Mouse (Mus musculus) myocyte (in vitro differentiated cells): ENCODE measurements at regions not wholly inside any gene's neighbourhood (a gene's known extent, or its start where the extent isn't known, plus 50 kb on each side); places are given as distances from the start of the nearest gene placed in this dataset.

Source experiments
- H3K27me3 ChIP-seq: one replicate; pipeline ENCODE4 v1.6.1; 2011; ENCODE audit not compliant: control insufficient read depth, insufficient read depth, insufficient read length
- H3K36me3 ChIP-seq: one replicate; pipeline ENCODE4 v1.6.1; 2011; ENCODE audit not compliant: control insufficient read depth, insufficient read depth
- H3K4me2 ChIP-seq: one replicate; pipeline ENCODE4 v1.6.1; 2011; ENCODE audit warnings: low read depth, control low read depth
- H3K4me3 ChIP-seq: one replicate; pipeline ENCODE4 v1.5.1; 2011; ENCODE audit warnings: mild to moderate bottlenecking, control low read depth, moderate library complexity
- H3K79me2 ChIP-seq: one replicate; pipeline ENCODE4 v1.6.1; 2011; ENCODE audit not compliant: control insufficient read depth, insufficient read depth
- H3ac ChIP-seq: one replicate; pipeline ENCODE4 v1.6.1; 2011; ENCODE audit not compliant: control insufficient read depth, insufficient read length
- CEBPB ChIP-seq: IDR thresholded peaks from 2 replicates; pipeline ENCODE4 v1.6.1; 2011; ENCODE audit warnings: mild to moderate bottlenecking, moderate library complexity; ENCODE audit not compliant: poor library complexity, insufficient read depth, severe bottlenecking
- E2F4 ChIP-seq: IDR thresholded peaks from one replicate; pipeline ENCODE4 v1.6.1; 2011; ENCODE audit warnings: mild to moderate bottlenecking, control low read depth, moderate library complexity; ENCODE audit not compliant: insufficient read depth
- MAX ChIP-seq: IDR thresholded peaks from one replicate; pipeline ENCODE4 v1.6.1; 2011; ENCODE audit warnings: low read depth, mild to moderate bottlenecking, control low read depth
- MYOD1 ChIP-seq, 3 experiments: IDR thresholded peaks; one replicate each; pipeline ENCODE4 v1.6.1; 2011; ENCODE audit warnings: control low read depth in 2 of 3, low read depth in 2 of 3, mild to moderate bottlenecking in 2 of 3, moderate library complexity in 1 of 3; ENCODE audit not compliant: insufficient read length in 2 of 3, control insufficient read depth in 1 of 3
- MYOG ChIP-seq, 3 experiments: IDR thresholded peaks; one replicate each; pipeline ENCODE4 v1.6.1; 2011; ENCODE audit warnings: control low read depth in 2 of 3, low read depth in 2 of 3, mild to moderate bottlenecking in 2 of 3; ENCODE audit not compliant: insufficient read length in 2 of 3, control insufficient read depth in 1 of 3, insufficient read depth in 1 of 3
- POLR2A ChIP-seq: IDR thresholded peaks from one replicate; pipeline ENCODE4 v1.6.1; 2011; ENCODE audit warnings: low read depth, mild to moderate bottlenecking, control low read depth, moderate library complexity; ENCODE audit not compliant: insufficient read length
- POLR2AphosphoS2 ChIP-seq: IDR thresholded peaks from one replicate; pipeline ENCODE4 v1.6.1; 2011; ENCODE audit warnings: low read depth, control low read depth; ENCODE audit not compliant: insufficient read length
- REST ChIP-seq: IDR thresholded peaks from one replicate; pipeline ENCODE4 v1.6.1; 2011; ENCODE audit warnings: mild to moderate bottlenecking, control low read depth, moderate library complexity; ENCODE audit not compliant: insufficient read depth, insufficient read length
- SRF ChIP-seq: IDR thresholded peaks from one replicate; pipeline ENCODE4 v1.6.1; 2011; ENCODE audit warnings: low read depth; ENCODE audit not compliant: control insufficient read depth, insufficient read length
- TCF12 ChIP-seq: IDR thresholded peaks from one replicate; pipeline ENCODE4 v1.6.1; 2011; ENCODE audit warnings: mild to moderate bottlenecking, control low read depth; ENCODE audit not compliant: poor library complexity, insufficient read depth, severe bottlenecking
- TCF3 ChIP-seq: IDR thresholded peaks from one replicate; pipeline ENCODE4 v1.6.1; 2011; ENCODE audit warnings: low read depth, control low read depth; ENCODE audit not compliant: insufficient read length
- USF1 ChIP-seq: IDR thresholded peaks from one replicate; pipeline ENCODE4 v1.6.1; 2011; ENCODE audit warnings: low read depth, mild to moderate bottlenecking, control low read depth, moderate library complexity

GRCm38 (mm10) chr2:12729251-12729650 lies 194.6 kb upstream of the Pter start:
- no peaks in the 10 kb centered on the region for H3K36me3 ChIP-seq
- no peaks in the 10 kb centered on the region for H3K27me3 ChIP-seq
- H3ac ChIP-seq, result no peak overlapping the region
- no peak overlapping the region for H3K4me3 ChIP-seq
- no peak overlapping the region for H3K4me2 ChIP-seq
- no peaks in the 10 kb centered on the region for H3K79me2 ChIP-seq
- TF ChIP-seq MYOG (IDR thresholded peaks at IDR 0.05; ENCODE audit: control insufficient read depth in 1 of 3, insufficient read depth in 1 of 3, insufficient read length in 2 of 3, low read depth in 2 of 3) (no peak), TCF12 (no peak), E2F4 (no peak), POLR2A (no peak), SRF (no peak), REST (no peak), USF1 (no peak), CEBPB (no peak), MAX (no peak)

GRCm38 (mm10) chr2:12737140-12737539 lies 186.7 kb upstream of the Pter start:
- H3K36me3 ChIP-seq, result no peaks in the 10 kb centered on the region
- H3K27me3 ChIP-seq, result no peaks in the 10 kb centered on the region
- TF ChIP-seq MYOD1 (IDR thresholded peaks at IDR 0.05; ENCODE audit: control insufficient read depth in 1 of 3, insufficient read length in 2 of 3, low read depth in 2 of 3) (peak in 2 of 3 experiments; percentile 48 to 58), SRF (no peak), POLR2AphosphoS2 (no peak), POLR2A (no peak), E2F4 (no peak), USF1 (peak; percentile 3), TCF3 (no peak), TCF12 (no peak), MAX (no peak), MYOG (IDR thresholded peaks at IDR 0.05; ENCODE audit: control insufficient read depth in 1 of 3, insufficient read depth in 1 of 3, insufficient read length in 2 of 3, low read depth in 2 of 3) (peak in 2 of 3 experiments; percentile 42 to 48), REST (no peak), CEBPB (no peak)
- no peak overlapping the region for H3K4me3 ChIP-seq
- no peaks in the 10 kb centered on the region for H3K79me2 ChIP-seq
- H3ac ChIP-seq, result no peak overlapping the region
- H3K4me2 ChIP-seq, result peak overlapping the region; percentile 36

GRCm38 (mm10) chr2:12746856-12747255 lies 177.0 kb upstream of the Pter start:
- no peak overlapping the region for H3ac ChIP-seq
- TF ChIP-seq POLR2AphosphoS2 (no peak), MAX (no peak), E2F4 (no peak), USF1 (no peak), REST (no peak), TCF12 (no peak), POLR2A (no peak), SRF (no peak), TCF3 (no peak), MYOG (IDR thresholded peaks at IDR 0.05; ENCODE audit: control insufficient read depth in 1 of 3, insufficient read depth in 1 of 3, insufficient read length in 2 of 3, low read depth in 2 of 3) (no peak), MYOD1 (IDR thresholded peaks at IDR 0.05; ENCODE audit: control insufficient read depth in 1 of 3, insufficient read length in 2 of 3, low read depth in 2 of 3) (no peak)
- no peak overlapping the region for H3K4me3 ChIP-seq
- H3K27me3 ChIP-seq, result no peaks in the 10 kb centered on the region
- H3K79me2 ChIP-seq, result no peaks in the 10 kb centered on the region
- H3K4me2 ChIP-seq, result no peak overlapping the region
- no peaks in the 10 kb centered on the region for H3K36me3 ChIP-seq

DNA sequence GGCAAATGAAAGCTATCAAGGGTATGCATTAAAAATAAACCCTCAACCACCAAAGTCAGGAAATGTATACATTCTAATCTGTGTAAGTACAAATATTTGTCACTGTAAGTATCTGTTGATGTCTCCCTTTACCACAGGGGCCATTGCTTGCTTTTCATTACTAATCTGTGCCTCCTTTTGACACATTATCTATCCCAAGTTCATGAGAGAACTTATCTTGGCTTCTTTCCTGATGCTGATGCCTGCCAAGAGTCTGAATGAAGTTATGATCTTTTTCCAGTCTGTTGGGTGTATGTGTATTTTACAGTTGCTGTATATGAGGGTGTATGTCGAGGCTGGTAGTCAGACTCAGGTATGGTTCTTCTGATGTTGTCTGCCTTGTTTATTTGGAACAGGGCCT lies 165.0 kb upstream of the Pter start:
- Histone ChIP-seq H3K4me2 (no peak overlapping the region), H3K4me3 (no peak overlapping the region), H3K79me2 (no peaks in the 10 kb centered on the region), H3K27me3 (no peaks in the 10 kb centered on the region), H3ac (no peak overlapping the region), H3K36me3 (no peaks in the 10 kb centered on the region)
- TF ChIP-seq REST (no peak), TCF12 (no peak), MAX (no peak), TCF3 (no peak), SRF (no peak), E2F4 (no peak), CEBPB (no peak), USF1 (no peak), MYOD1 (IDR thresholded peaks at IDR 0.05; ENCODE audit: control insufficient read depth in 1 of 3, insufficient read length in 2 of 3, low read depth in 2 of 3) (no peak), POLR2AphosphoS2 (no peak), POLR2A (no peak), MYOG (IDR thresholded peaks at IDR 0.05; ENCODE audit: control insufficient read depth in 1 of 3, insufficient read depth in 1 of 3, insufficient read length in 2 of 3, low read depth in 2 of 3) (no peak)

GRCm38 (mm10) chr2:12759931-12760330 lies 163.9 kb upstream of the Pter start:
- Histone ChIP-seq H3K4me2 (no peak overlapping the region), H3K36me3 (no peaks in the 10 kb centered on the region), H3K79me2 (no peaks in the 10 kb centered on the region), H3K4me3 (no peak overlapping the region), H3K27me3 (no peaks in the 10 kb centered on the region), H3ac (no peak overlapping the region)
- TF ChIP-seq POLR2AphosphoS2 (no peak), SRF (no peak), CEBPB (no peak), MYOG (IDR thresholded peaks at IDR 0.05; ENCODE audit: control insufficient read depth in 1 of 3, insufficient read depth in 1 of 3, insufficient read length in 2 of 3, low read depth in 2 of 3) (no peak), E2F4 (no peak), REST (no peak), USF1 (no peak), TCF12 (no peak), TCF3 (no peak), MAX (no peak), MYOD1 (IDR thresholded peaks at IDR 0.05; ENCODE audit: control insufficient read depth in 1 of 3, insufficient read length in 2 of 3, low read depth in 2 of 3) (no peak), POLR2A (no peak)
